Mouse (Mus musculus) fat pad, adult 2 months (tissue): ENCODE measurements around the gene Obp2a.
"Not testable (repeated sequence)": the region's sequence is repeated elsewhere in the genome, so short reads cannot be mapped to it uniquely, and the experiment has no call there.

Experiments used
- DNase-seq: peaks from one replicate; pipeline ENCODE4 v3.0.0-alpha.2; 2011; ENCODE audit warnings: low read depth, low spot score; ENCODE audit errors: extremely low read depth

The Obp2a gene

DNA sequence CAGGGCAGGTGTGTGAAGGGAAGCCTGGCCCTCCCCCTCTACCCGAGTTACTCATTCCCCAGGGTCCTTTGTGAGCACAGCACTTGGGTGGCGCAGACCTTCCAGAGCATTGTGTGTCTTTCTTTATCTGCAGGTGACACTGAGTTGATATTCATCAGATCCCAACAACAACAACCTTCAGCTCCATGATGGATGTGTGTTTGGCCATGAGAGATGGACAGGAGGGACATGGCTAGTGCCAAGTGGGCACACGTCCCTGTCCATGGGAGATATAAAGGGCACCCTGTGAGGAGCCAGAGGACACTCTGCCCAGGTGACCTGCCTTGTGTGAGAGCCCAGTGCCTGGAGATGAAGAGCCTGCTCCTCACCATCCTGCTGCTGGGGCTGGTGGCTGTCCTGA lies at the start of gene Obp2a:
Gene Obp2a (plus strand): TSS at position 301 of the 400 bp plus-strand sequence.
- not testable (repeated sequence) for DNase-seq

GRCm38 (mm10) chr2:25652902-25653301 lies 46.9 kb upstream of the Obp2a start, which contains the start of gene Lcn8:
Gene Lcn8 (plus strand): TSS chr2:25653120.
- DNase-seq: no peak

- DNase-seq: no peak
Observed at GRCm38 (mm10) chr2:25654502-25654901, 45.3 kb upstream of the Obp2a start.

DNA sequence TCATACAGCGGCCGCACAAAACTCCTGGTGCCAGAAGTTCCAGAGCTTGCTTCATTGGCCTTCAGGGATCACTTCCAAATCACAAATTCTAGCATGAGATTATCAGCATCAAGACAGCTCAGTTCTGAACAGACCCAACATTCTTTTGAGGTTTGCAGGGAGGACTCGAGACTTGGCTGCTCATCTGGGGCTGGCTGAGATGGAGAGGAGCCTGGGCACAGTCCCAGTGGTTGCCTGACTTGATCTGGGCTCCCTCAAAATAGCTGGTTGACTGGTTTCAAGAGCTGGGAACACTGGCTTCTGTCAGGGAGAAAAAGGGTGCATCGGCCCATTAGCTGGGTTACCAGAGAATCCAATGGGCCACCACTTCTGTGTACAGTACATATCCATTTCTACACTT lies 43.2 kb upstream of the Obp2a start:
- DNase-seq: no peak

GRCm38 (mm10) chr2:25657246-25657645 lies 42.6 kb upstream of the Obp2a start:
- DNase-seq: no peak

GRCm38 (mm10) chr2:25657652-25658051 lies 42.2 kb upstream of the Obp2a start, which contains the start of gene Lcn5:
Gene Lcn5 (plus strand): TSS chr2:25657952.
- no peak for DNase-seq

DNA sequence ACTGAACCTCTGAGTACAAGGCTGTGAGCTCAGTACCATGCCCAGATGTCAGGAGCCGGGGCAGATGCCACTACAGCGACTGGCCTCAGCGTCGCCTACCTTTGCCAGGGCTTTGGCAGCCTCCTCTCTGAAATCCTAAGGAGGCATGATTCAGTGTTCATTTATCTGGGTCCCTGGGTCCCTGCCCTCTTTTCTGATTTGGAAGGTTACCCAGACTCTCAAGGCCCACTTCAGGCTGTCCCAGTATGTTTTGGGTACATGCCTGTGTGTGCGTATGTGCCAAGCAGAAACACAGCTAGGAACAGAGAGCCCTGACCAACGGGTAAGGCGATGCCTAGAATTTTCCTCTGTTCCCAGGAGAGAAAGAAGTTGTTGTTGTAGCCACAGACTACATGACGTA lies 39.6 kb upstream of the Obp2a start:
- DNase-seq: no peak

- DNase-seq: no peak
Observed at GRCm38 (mm10) chr2:25661245-25661970, 38.4 kb upstream of the Obp2a start.

- DNase-seq: no peak
Observed at GRCm38 (mm10) chr2:25663511-25663910, 36.3 kb upstream of the Obp2a start.

GRCm38 (mm10) chr2:25664125-25664524 lies 35.7 kb upstream of the Obp2a start:
- DNase-seq: no peak

GRCm38 (mm10) chr2:25666516-25666915 lies 33.3 kb upstream of the Obp2a start:
- no peak for DNase-seq

- DNase-seq: no peak
Observed at GRCm38 (mm10) chr2:25676486-25676885, 23.4 kb upstream of the Obp2a start, which contains the start of gene Lcn6. Gene Lcn6 (plus strand): TSS chr2:25676786.

DNA sequence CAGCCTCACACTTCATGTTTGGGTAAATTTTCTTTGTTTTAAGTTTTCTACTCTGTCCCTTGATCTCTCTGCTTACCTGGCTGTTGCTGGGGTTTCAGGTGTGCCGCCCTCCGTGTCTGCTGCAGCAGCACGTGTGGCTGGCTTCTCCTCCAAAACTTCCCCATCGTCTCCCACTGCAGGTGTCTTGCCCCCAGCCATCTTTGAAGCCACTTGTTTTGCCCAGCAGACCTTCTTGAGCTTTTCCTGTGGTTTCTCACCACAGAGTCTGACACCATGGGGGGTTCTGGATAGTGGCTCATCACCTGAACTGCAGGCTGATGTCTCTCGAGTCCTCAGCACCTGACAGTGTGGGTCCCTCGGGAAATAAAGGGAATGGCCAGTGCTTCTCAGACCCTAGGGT lies 20.3 kb upstream of the Obp2a start:
- DNase-seq: no peak

- no peak for DNase-seq
Observed at GRCm38 (mm10) chr2:25682426-25682825, 17.4 kb upstream of the Obp2a start, which contains the start of gene Lcn10. Gene Lcn10 (plus strand): TSS chr2:25682726.

DNA sequence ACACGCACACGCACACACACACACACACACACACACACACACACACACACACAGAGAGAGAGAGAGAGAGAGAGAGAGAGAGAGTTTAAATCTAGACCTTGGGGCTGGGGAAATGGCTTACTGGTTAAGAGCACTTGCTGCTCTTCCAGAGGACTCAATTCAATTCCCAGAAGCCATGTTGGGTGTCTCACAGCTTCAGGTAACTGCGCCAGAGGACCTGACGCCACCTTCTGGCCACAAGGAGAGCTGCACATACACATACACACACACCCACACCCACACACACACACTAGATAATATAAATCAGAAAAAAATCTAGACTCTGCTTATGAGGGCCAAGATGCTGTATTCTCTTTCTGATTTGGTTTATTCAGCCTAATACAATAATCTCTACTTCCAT lies 12.9 kb upstream of the Obp2a start:
- DNase-seq: no peak

GRCm38 (mm10) chr2:25694605-25695004 lies 5.2 kb upstream of the Obp2a start:
- DNase-seq: no peak

DNA sequence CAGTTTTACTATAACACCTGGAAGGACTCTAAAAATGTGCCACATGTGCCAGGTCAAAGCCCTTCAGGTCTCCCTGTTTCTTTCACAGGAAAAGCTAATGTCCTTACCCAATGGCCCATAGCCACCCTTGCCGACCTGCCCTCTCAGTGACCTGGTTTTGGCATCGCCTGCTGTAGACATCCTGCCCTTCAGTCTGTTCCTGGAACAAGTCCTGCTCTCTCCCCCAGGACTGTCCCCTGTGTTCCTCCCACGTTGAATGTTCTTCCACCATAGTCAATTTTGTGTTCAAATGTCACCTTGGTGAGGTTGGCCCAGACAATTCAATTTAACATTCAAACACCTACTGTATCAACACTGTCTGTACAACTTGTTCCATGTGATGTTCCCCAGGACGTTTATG lies 2.9 kb upstream of the Obp2a start:
- DNase-seq: no peak

- DNase-seq: no peak
Observed at GRCm38 (mm10) chr2:25698696-25699095, 1.1 kb upstream of the Obp2a start.

DNA sequence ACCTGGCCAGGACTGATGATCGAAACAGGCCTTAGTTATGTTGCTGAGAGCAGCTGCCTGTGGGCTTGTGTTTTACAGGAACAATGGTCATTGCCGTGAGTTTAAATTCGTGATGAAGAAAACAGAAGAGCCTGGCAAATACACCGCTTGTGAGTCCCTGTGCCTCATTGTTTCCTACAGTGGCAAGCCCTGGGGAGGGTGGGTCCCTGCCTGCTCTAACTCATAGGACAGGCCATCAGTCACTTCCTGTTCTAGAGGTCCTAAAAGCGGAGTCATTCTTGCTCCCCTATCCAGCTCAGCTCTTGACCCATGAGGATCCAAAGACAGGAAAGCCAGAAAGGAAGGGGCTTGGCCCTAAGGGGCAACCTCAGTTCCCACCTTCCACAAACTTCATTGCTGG lies 1.2 kb downstream of the Obp2a start:
- no peak for DNase-seq

- DNase-seq: no peak
Observed at GRCm38 (mm10) chr2:25703706-25704105, 3.9 kb downstream of the Obp2a start.

GRCm38 (mm10) chr2:25706643-25707481 lies 7.0 kb downstream of the Obp2a start, which contains the start of gene Bmyc:
Gene Bmyc (plus strand): TSS chr2:25706739.
- no peak for DNase-seq

DNA sequence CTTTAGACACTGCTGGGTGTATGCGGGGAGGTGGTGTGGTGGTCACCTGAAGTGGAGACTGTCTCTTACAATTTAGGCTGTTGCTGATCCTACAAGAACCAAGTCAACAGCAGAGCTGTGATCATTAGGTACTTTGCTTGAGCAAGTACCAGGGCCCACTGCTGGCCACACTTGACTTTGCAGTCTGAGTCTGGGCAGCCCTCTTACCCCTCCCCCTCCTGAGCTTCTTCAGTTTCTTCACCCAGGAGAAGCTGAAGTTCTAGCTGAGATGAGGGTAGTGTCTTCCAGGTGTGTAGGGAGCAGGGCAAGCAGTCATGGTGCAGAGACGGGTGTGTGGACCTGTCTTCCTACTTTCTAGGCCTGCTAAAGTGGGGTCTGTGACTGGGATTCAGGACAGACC lies 8.3 kb downstream of the Obp2a start:
- DNase-seq: no peak
